In genomic region chr4:47842128-47842656, GRCm38 (mm10) we compare ENCODE assay signal across 14 mouse cellular contexts.
"Had no signal": no experiment of that assay in that cellular context is flagged by ENCODE, and none has a peak within 500 bp of the region (broad histone marks: within the 10 kb centered on the region; RNA-seq: fewer than 3 reads in every experiment).

No protein-coding gene starts in this region.

- ATAC-seq: intestine, embryonic 16.5 days; lung, postnatal 0 days; midbrain, embryonic 13.5 days had no signal

- H3K36me3 ChIP-seq: limb, embryonic 10.5 days; liver, embryonic 15.5 days; midbrain, embryonic 13.5 days had no signal

- H3K4me3 ChIP-seq: left cerebral cortex, adult 2 months; limb, embryonic 10.5 days; liver, embryonic 15.5 days; midbrain, embryonic 13.5 days had no signal

- H3K4me2 ChIP-seq: liver, embryonic 11.5 days; liver, embryonic 15.5 days; midbrain, embryonic 13.5 days had no signal

- H3K9ac ChIP-seq: liver, embryonic 15.5 days; midbrain, embryonic 13.5 days had no signal

- H3K9me3 ChIP-seq: limb, embryonic 10.5 days; liver, embryonic 15.5 days; midbrain, embryonic 13.5 days had no signal

- H3K4me1 ChIP-seq: liver, embryonic 15.5 days had no signal

- DNase-seq: kidney, adult 8-10 months; kidney, postnatal 10 days; lung, adult 2 months; right cerebral cortex, adult 18-20 months; right cerebral cortex, postnatal 25 days; thymus, adult 18-20 months; thymus, postnatal 14 days had no signal

- H3K27me3 ChIP-seq: liver, embryonic 15.5 days; midbrain, embryonic 13.5 days had no signal

- H3K27ac ChIP-seq: left cerebral cortex, adult 2 months; limb, embryonic 10.5 days; liver, embryonic 15.5 days; midbrain, embryonic 13.5 days had no signal
